Mouse (Mus musculus): ENCODE results near the gene Hsph1.

Hsph1 gene

DNA sequence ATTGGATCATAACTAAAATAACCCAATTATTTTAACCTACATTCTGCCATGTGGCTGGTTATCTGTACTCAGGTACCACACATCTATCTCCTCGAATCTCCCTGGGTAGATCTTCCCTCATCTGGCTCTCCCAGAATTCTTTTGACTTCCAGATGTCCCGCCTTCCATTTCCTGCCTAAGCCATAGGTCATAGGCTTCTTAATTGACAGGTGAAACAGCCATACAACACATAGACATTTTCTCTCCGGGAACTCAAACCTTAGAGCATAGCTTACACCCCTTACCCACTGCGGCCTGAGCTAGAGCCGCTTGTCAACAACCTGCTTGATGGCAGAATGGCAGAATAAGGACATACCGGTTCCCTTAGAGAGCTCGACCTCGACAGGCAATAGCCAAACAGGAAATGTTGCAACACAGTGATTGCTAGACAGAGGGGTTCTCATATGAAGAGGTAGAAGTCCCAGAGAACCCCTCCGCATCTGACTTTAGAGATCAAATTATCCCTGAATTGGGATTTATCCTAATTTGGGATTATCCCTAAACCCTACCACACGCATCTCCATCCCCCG is 48.8 kb downstream of the Hsph1 start:
- no peak for DNase-seq

DNA sequence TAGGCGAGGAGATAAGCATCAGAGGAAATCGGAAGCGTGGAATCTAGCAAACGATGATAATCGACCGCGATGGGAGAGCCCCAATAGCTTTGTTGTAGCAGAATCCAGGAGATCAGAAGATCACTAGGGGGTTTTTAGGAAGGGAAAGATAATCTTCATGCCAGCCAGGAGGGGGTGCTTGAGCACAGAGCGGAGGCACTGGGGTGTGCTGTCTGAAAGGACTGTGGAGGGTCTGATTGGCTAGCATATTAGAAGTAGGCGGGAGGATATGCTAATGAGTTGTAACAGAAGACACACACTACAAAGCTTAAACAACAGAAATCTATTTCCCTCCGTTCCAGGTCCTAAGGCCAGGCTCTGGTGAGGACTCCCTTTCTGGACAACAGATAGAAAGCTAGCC is 50.3 kb downstream of the Hsph1 start:
- no peak for DNase-seq

DNA sequence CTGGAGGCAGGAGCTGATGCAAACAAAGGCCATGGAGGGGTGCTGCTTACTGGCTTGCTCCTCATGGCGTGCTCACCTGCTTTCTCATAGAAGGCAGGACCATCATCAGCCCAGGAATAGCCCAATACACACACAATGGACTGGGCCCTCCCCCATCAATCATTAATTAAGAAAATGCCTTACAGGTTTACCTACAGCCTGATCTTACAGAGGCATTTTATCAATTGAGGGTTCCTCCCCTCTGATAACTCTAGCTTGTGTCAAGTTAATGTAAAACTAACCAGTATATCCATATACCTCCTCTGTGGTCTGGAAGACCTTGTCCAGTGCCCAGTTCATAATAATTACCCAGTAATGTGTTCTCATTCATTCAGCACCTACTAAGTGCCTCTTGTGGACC is 50.9 kb downstream of the Hsph1 start:
- DNase-seq, result no peak

DNA sequence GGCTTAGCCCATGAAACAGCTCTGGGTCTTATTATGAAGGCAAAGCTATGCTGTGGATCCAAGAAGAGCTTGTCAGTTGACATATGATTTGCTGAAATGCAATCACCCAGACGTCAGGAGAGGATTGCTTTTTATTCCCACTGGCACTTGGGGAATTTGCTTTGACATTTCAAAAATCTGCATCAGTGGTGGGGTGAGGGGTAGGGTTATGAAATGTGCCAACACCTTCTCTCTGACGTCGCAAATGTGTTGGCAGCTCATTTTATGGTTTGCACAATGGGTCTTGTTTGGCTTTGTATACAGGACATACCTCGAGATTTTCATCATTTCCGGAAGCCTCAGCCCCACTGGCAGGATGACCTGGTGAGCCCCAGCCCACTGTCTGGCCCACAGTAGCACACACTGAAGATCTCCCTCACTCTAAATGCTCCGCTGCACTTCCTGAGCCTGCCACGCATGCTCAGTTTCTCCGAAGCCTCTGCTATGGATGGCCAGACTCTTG is 52.0 kb downstream of the Hsph1 start:
- DNase-seq, result no peak

DNA sequence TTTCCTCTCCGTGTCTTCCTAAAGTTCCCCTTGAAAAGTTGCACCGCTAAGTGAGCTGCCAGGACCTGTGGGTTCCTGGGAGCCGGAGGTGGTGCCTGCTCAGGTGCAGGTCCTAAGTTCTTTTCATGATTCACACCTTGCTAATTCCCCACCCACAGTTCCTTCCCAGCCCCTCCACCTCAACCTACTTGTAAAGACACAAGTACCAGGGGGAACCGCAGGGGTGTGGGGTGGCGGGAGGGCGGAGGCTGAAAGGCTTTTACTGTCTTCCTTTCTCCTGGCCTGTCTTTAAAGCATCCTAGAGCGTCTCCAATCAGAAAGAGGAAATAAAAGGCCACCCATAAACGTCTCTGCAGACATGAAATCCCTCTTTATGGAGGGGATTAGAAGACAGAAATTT is 52.7 kb downstream of the Hsph1 start:
- no peak for DNase-seq

DNA sequence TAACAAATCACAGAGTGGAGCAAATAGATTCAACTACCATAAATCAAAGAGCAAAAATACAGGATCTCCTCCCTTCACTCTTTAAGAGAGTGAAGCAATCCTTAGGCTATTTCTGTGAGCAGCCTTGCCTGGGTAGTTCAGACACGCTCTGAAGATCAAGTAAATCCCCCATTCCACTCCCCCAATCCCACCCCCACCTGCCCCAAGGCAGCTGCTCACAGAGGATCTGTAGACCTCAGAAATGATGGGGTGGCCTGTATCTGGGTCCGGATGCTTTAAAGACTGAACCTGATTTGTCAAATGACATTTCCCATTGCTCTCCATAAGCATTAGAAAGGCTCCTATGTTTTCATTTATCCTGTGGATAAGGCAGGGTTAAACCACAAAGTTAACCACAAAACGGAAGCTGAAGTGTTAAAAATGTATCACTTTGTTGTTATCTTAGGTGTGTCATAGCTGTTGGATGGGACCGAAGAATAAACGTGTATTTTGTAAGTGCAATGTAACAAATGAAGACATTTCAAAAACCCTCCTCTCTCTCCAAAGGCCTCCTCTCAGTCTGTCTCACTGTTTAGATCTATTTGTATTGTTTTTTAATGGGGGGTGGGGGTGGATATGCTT is 53.4 kb downstream of the Hsph1 start:
- DNase-seq, result no peak

DNA sequence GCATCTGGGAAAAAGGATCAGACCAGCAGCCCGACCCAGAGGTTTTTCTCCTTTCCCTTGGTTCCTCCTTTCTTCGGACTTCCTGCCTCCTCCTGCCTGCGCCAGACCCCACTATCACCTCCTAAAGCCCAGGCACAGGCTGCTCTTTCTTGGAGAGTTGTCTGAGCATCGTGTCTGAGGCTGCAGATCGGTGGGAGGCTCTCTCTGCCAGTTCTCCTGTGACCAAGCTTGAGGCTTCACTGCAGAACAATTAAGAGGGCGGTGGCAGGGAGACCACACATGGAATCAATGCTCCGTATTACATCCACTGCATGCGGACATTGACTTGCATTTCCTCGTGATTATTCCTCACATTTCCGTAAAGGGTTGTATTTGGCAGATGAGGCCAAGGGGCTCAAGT is 58.7 kb downstream of the Hsph1 start:
- no peak for DNase-seq

DNA sequence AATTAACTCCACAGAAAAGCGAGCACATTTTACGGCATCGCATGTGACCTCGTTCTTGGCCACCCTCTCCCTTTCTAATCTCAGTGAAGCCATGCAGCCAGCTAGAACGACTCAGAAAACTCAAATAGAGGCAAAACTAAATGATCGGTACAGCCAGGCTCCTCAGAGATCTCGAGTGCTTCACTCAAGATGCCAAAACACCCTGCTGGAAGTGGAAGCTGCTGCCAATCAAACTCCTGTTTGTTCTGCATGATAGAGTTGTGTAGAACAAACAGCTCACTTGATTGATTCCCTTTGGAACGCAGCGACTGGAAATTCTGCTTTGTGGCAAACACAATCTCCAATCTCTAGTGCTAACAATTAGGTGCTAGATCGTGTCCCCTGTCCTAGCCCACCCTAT is 59.2 kb downstream of the Hsph1 start:
- DNase-seq, result no peak

DNA sequence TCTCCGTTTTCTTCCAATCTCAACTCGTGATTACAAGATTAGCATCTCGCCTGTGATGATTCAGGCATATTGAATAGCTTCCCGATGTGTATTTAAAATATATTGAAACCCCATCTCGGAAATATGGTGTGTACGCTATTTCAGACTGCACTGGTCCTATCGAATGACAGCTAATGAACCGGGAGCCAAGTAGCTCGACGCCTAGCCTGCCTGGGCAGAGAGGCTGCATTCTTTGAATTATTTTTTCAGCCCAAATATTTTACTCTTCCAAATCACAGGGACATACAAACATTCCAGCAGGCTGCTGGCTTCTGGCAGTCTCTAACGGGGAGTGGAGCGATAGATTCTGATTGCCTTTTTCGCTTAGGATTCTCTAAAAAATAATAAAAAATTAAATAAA is 67.2 kb downstream of the Hsph1 start:
- DNase-seq, result peak; percentile 92

DNA sequence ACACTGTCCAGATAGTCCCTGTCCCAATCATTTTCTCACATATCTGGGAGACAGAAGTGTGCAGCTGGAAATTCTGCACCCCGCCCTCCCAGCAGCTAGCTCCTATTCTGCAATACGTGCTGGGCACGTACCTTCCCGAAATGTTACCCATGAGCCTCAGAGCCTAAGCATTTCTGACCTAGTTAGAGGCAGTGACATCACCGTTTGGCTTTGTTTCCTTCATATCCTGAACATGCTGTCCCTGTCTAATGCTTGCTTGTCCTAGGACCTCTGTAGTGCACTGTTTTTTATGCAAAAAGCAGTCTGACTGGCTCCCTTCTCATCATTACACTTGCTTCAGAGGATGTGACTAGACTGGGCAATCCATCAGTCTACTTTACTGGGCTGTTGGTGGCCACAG is 69.2 kb downstream of the Hsph1 start:
- DNase-seq, result peak; percentile 97

DNA sequence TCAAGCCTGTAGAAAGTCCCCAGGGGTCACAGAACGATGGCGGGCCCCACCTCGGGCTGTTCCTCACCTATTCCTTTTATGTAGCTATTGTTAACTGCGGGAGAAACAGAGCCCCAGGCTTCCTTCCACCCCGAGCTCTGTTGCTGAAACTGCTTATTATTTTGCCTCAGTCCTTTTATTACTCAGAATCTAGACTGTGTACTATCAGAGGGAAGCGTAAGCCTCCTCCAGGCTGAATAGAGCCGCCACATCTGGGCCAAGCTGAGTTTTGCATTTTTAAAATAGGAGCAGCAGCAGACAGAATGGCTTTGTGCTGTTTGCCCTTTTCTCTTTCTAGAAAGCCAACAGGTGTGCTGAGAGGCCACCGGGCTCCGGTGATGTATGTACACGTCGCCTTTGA is 70.2 kb downstream of the Hsph1 start:
- DNase-seq, result no peak
